Mouse (Mus musculus): ENCODE results near the gene Aldh4a1.

The Aldh4a1 gene

GRCm38 (mm10) chr4:139589351-139590027, 33.2 kb upstream of the Aldh4a1 start:
- in situ Hi-C loops (cut with MboI; ENCODE audit: unreplicated experiment in 2 of 2): no loop called here

- in situ Hi-C loops (cut with MboI; ENCODE audit: unreplicated experiment in 2 of 2): no loop called here
Observed at GRCm38 (mm10) chr4:139590446-139590845, 32.2 kb upstream of the Aldh4a1 start.

- in situ Hi-C loops (cut with MboI; ENCODE audit: unreplicated experiment in 2 of 2): no loop called here
Observed at GRCm38 (mm10) chr4:139592895-139593294, 29.8 kb upstream of the Aldh4a1 start.

- in situ Hi-C loops (cut with MboI; ENCODE audit: unreplicated experiment in 2 of 2): no loop called here
Observed at GRCm38 (mm10) chr4:139593383-139593782, 29.3 kb upstream of the Aldh4a1 start.

- in situ Hi-C loops (cut with MboI; ENCODE audit: unreplicated experiment in 2 of 2): no loop called here
Observed at GRCm38 (mm10) chr4:139594062-139594461, 28.6 kb upstream of the Aldh4a1 start.

- in situ Hi-C loops (cut with MboI; ENCODE audit: unreplicated experiment in 2 of 2): no loop called here
Observed at GRCm38 (mm10) chr4:139596715-139597114, 26.0 kb upstream of the Aldh4a1 start.

- in situ Hi-C loops (cut with MboI; ENCODE audit: unreplicated experiment in 2 of 2): no loop called here
Observed at GRCm38 (mm10) chr4:139597286-139598284, 25.1 kb upstream of the Aldh4a1 start.

- in situ Hi-C loops (cut with MboI; ENCODE audit: unreplicated experiment in 2 of 2): no loop called here
Observed at GRCm38 (mm10) chr4:139598356-139598755, 24.3 kb upstream of the Aldh4a1 start.

- in situ Hi-C loops (cut with MboI; ENCODE audit: unreplicated experiment in 2 of 2): no loop called here
Observed at GRCm38 (mm10) chr4:139598950-139599518, 23.6 kb upstream of the Aldh4a1 start.

GRCm38 (mm10) chr4:139601519-139602356, 20.9 kb upstream of the Aldh4a1 start:
- in situ Hi-C loops (cut with MboI; ENCODE audit: unreplicated experiment in 2 of 2): loop anchor here in 1 of 2 experiments (25.0 kb wide), 1 partner anchor 514 kb away; the partner anchor contains the start of genes Htr6 and Nbl1

- in situ Hi-C loops (cut with MboI; ENCODE audit: unreplicated experiment in 2 of 2): loop anchor here in 1 of 2 experiments (25.0 kb wide), 1 partner anchor 515 kb away; the partner anchor contains the start of genes Htr6 and Nbl1
Observed at GRCm38 (mm10) chr4:139602357-139603244, 20.1 kb upstream of the Aldh4a1 start, which contains the start of gene Gm21969. Gm21969 (plus strand) TSS chr4:139603186.

GRCm38 (mm10) chr4:139605216-139605615, 17.4 kb upstream of the Aldh4a1 start:
- in situ Hi-C loops (cut with MboI; ENCODE audit: unreplicated experiment in 2 of 2): loop anchor here in 1 of 2 experiments (25.0 kb wide), 1 partner anchor 518 kb away; the partner anchor contains the start of genes Htr6 and Nbl1

GRCm38 (mm10) chr4:139606732-139607131, 15.9 kb upstream of the Aldh4a1 start:
- in situ Hi-C loops (cut with MboI; ENCODE audit: unreplicated experiment in 2 of 2): loop anchor here in 1 of 2 experiments (25.0 kb wide), 1 partner anchor 519 kb away; the partner anchor contains the start of genes Htr6 and Nbl1

- in situ Hi-C loops (cut with MboI; ENCODE audit: unreplicated experiment in 2 of 2): loop anchor here in 1 of 2 experiments (25.0 kb wide), 1 partner anchor 522 kb away; the partner anchor contains the start of genes Htr6 and Nbl1
Observed at GRCm38 (mm10) chr4:139608975-139609374, 13.7 kb upstream of the Aldh4a1 start.

GRCm38 (mm10) chr4:139610954-139611353, 11.7 kb upstream of the Aldh4a1 start:
- in situ Hi-C loops (cut with MboI; ENCODE audit: unreplicated experiment in 2 of 2): loop anchor here in 1 of 2 experiments (5.0 to 25.0 kb wide), 2 partner anchors 139 to 524 kb away; partner anchors contain the start of genes Htr6 and Nbl1

- in situ Hi-C loops (cut with MboI; ENCODE audit: unreplicated experiment in 2 of 2): loop anchor here in 1 of 2 experiments (5.0 to 25.0 kb wide), 2 partner anchors 139 to 524 kb away; partner anchors contain the start of genes Htr6 and Nbl1
Observed at GRCm38 (mm10) chr4:139611542-139611953, 11.1 kb upstream of the Aldh4a1 start.

GRCm38 (mm10) chr4:139614524-139615260, 8.0 kb upstream of the Aldh4a1 start:
- in situ Hi-C loops (cut with MboI; ENCODE audit: unreplicated experiment in 2 of 2): loop anchor here in 1 of 2 experiments (5.0 to 25.0 kb wide), 2 partner anchors 142 to 527 kb away; partner anchors contain the start of genes Htr6 and Nbl1

Measured in v-Abl transformed pro-B cells (cell line).